Mouse (Mus musculus) lung, adult 2 months (tissue): Measurements from ENCODE around the gene Tox2.

Experiments
- CTCF ChIP-seq: fragments of 200-500 bp; IDR thresholded peaks from 2 replicates; pipeline ENCODE4 v1.5.1; 2011; ENCODE audit warnings: mild to moderate bottlenecking, low read length, control low read depth; ENCODE audit not compliant: insufficient read depth
- POLR2A ChIP-seq: fragments of 200-500 bp; IDR thresholded peaks from 2 replicates; pipeline ENCODE4 v1.6.1; 2011; ENCODE audit warnings: low read depth, mild to moderate bottlenecking, control low read depth, low read length, borderline replicate concordance; ENCODE audit errors: extremely low read depth

DNA sequence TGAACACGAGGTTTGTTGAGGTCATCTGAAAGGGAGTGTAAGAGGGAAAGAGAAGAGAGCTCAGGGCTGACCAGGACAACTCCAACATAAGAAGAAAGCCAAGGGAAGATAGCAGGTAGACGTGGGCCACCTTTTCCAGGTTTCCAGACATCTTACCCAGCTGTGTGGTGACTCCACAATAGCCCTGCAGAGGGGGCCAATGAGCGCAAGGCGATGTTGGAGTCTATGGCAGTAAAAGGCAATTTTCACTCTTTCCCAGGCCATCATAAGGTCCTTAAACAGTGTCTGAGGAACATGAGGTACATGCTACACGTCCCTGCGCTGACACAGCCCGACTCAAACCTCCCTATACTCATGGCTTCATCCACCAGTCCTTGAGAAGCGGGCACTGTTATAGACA lies 70.9 kb downstream of the Tox2 start:
- no peak for TF ChIP-seq POLR2A
- TF ChIP-seq CTCF = 0 out of 2 replicates have a peak, but pooled peaks have one; percentile 27
